Mouse (Mus musculus) thymus, adult 2 months (tissue): Measurements from ENCODE around the gene Dclk1.

Experiments used
- CTCF ChIP-seq: fragments of 200-500 bp; IDR thresholded peaks from 2 replicates; pipeline ENCODE4 v1.5.1; 2012; ENCODE audit warnings: mild to moderate bottlenecking, control low read depth, low read length, moderate library complexity, borderline replicate concordance; ENCODE audit not compliant: control insufficient read depth, poor library complexity, insufficient read depth; ENCODE audit errors: extremely low read depth
- POLR2A ChIP-seq: fragments of 200-500 bp; IDR thresholded peaks from 2 replicates; pipeline ENCODE4 v1.6.1; 2012; ENCODE audit warnings: mild to moderate bottlenecking, low read length, control low read depth, moderate library complexity; ENCODE audit not compliant: control insufficient read depth, poor library complexity, insufficient read depth; ENCODE audit errors: extremely low read depth

DNA sequence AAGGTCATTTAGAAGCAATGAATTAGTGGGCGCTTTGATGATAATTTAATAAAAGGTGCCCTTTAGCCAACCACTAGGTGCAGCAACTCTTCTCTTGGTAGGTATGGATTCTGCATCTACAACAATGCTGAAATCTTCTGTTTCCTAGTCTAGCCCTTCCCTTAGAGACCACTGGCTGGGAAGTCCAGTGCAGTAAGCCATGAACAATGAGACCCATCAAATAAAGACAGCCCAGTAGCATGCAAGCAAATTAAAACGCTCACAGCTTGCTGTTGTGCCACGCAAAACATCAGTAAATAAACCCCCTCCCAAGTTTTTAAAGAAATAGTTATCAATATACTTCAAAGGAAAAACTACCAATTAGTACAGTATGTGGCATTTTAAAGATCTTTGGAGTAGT, 218.9 kb downstream of the Dclk1 start:
- TF ChIP-seq POLR2A: no peak
- no peak for TF ChIP-seq CTCF
